Mouse (Mus musculus) cerebellum, adult 18-20 months (tissue): ENCODE measurements at regions not wholly inside any gene's neighbourhood (a gene's known extent, or its start where the extent isn't known, plus 50 kb on each side); places are given as distances from the start of the nearest gene placed in this dataset.

Experiments
- DNase-seq, 2 experiments: peaks; one replicate each; pipeline ENCODE4 v3.0.0; 2021

DNA sequence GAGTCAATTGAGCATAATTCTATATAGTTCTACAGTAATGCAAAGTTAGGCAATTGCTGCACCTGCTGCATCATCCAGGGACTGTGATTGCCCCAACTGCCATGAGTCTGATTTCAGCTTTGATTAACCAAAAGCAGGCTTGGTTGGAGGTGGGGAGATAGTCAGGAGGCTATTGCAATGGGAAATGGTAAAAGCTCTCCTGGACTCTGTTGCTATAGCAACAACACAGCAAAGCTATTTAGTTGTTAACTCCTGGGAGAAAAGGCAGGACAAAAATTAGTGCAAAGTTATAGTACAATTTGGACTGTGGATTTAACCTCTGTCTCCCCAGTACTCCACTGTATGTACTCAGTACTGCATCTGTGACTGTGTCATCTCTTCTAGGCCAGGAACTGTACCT lies 51.7 kb upstream of the Rasgrf1 start:
- no peak for DNase-seq

DNA sequence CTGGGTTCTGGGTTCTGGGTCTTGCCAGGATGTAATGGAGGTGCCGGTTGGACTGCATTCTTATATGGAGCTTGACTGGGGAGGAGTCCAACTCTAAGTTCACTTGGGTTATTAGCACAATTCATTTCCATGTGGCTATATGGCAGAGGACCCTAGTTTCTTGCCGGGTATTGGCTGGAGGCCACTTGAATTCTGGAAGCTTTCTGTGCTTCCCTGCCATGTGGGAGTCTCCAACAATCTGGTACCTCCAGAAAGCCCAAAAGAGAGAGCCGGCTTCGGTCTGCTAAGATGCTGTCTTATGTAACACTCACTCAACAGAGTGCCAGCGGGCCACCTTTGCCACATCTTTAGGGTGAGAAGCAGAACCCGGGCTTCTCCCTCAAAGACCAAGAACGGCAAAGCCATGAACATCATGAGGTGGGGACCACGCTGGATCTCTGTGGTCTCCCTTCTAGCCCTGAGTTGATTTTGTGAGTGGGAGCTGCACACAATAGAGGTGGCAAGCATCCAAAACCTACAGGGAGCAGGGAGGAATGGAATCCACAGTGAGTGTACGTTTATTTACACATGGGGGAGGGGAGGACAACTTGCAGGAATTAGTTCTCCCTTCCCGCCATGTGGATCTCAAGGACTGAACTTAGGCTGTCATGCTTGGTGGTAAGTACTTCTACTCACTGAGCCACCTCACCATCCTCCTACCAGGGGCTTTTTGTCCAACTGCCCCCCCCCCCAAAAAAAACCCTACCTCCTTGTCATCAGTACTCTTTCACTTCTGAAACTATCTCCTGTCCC lies 59.0 kb upstream of the Rasgrf1 start:
- DNase-seq = peak; percentile 85

DNA sequence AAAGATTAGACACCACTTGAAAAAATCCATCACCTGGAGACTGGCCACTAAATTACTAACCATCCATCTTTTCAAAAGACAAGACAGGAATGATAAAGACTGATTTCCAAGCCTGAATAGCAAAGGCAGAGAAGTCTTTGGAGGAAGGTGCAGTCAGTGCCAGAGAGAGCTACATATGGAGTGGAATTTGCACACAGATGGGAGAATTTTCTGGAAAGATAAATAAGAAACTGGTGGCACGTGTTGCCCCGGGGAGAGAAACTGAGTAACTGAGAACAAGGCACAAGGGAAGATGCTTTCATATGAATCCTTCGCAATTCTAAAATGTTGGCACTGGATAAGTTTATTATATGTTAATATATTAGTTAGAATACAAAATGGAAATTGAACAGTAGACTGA lies 59.8 kb upstream of the Rasgrf1 start:
- no peak for DNase-seq

DNA sequence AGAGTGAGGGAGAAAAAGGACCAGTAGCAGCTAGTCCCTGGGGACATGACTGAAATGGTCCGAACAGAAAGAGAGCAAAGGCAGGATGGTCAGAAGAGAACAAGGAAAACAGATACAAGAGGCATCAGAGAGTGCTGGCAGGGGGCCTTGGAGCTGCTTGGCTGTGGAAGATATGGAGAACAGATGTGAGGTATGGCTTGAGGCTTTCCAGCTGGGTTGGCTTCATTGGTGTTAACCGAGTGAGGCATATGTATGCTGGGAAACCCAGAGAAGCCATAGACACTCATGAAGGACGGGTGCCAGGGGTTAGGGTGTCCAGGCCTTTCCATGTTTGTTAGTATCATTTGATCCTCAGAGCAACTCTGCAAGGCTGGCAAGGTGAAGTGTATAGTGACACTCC lies 61.1 kb upstream of the Rasgrf1 start:
- no peak for DNase-seq

DNA sequence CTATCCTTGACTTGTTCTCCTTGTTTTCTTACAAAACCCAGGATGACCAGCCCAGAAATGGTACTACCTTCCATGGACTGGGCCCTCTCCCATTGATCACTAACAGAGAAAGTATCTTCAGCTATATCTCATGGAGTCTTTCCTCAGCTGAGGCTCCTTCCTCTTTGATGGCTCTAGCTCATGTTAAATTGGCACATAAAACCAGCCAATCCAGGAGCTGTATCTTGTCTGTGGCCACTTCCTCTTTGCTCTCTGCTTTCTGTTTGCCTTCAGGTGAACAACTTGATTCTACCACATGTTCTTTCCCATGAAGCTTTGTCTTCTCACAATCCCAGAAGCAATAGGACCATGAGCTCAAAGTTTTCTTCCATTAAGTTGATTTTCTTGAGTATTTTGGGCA lies 62.7 kb upstream of the Rasgrf1 start:
- no peak for DNase-seq

DNA sequence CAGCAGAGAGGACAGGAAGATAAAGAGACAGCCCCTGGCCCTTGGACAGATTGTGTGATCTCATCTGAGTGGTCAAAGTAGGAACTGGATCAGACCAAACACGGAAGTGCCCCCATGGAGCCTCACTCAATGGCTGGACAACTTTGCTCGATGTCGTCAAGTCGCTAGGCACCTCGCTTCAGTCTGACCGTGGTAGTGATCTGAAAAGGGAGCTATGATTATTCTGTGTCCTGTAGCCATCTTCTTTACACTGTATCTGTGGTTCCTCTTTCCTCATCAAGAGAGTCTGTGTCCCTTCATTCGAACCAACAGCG lies 67.0 kb upstream of the Rasgrf1 start:
- DNase-seq = no peak

DNA sequence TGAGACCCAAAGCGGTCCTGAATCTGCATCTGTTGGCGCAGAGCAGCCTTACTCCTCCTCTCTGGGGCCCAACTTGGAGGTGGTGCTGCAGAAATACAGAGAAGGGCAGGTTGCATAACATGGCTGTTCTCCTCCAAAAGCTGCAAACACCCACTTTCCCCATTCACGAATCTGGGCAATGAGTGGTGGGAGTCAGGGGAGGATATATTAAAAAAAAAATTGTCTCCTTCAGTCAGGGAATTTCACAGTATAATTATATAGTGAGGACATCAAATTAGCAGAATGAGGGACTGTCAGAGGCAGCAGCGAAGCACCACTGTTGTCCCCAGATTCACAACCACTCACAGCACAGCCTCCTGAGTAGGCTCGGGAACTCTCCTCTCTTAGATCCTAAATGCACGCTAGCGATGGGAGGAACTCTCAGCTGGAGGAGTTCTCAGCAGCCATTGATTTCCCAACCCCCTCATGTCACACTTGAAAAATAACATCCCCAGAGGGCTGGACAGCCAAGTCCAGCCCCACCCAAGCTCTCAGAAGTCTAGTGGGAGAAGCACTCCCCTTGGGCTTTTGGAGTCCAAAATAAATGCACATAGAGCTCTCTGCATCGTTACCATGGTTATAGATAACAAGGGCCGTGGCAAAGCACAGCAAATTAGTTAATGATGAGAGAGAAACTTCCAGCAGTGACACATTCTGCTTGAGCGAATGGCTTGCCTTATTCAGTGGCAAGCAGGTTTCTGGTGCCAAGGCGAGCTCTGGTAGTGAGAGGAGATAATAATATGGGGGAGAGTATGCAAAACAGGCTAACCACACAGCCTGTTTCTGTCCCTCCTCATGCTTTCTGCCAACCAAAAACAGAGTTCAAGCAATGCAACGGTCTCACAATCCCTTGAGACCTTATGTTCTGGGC lies 67.6 kb upstream of the Rasgrf1 start:
- DNase-seq = no peak

DNA sequence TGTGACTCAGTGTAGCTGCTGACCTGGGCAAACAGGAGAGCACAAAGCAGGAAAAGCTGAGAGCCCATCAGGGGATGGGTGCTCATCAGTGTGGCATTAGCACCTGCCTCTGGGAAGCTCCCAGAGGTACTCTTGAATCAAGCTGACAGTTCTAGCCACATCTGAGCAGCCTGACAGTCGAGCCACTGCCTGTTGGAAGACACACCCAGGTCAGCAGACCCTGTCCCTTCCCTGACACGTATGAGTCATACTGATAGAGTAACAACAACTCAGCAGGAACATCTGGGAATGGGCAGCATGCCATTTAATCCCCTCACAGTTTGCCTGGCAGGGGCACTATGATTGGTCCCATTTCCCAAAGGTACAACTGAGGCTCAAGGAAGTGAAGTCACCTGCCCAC lies 68.3 kb upstream of the Rasgrf1 start:
- DNase-seq = no peak

DNA sequence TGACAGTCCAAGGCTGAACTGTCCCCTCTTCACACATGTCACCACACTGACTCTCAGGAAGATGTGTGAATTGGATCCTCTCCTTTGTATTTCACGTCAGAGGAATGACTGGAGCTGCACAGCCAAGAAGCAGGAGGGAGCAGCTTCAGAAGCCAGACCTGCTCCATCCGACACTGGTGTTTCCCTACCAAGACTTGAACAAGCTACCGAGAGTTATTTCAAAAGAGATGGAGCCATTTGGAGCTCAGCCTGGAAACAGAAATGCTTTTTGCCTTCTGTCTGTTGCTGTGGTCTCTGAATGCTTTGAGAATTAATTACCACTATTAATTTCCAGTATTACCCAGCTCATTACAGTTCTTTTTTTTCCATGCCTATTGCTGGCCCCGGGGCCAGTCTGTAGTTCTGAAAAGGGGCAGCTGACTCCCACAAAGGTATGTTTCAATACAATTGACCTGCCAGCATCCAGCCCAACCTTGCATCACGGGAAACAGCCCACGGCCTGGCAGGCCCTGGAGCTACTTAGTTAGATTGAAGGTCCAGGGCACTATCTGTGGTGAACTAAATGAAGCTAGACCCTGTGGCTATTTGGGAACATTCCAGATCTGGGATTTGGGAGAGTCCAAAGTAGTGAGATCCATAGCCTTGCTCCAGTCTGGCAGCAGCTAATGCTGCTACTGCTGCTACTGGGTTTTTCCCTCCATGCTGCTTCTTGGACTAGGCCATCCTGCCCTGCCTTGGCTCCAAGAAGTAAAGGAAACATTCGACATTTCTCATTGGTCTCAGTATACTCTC lies 73.1 kb upstream of the Rasgrf1 start:
- no peak for DNase-seq

DNA sequence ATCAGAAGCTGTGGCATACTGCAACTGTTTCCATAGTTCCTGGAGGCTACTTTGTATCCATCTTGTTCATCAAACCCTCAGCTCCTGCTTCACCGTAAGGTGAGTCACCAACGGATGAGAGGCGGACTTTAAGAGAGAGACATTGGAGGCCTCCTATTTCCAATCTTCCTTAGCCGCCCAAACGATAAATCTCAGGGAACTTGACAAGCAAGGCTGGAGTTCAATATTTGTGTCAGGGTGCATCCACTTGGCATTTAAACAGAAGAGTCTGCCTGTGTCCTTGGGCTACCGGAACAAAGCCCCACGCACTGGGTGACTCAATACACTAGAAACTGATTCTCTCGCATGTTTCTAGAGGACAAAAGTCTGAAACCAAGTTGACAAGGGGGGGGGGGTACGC lies 76.1 kb upstream of the Rasgrf1 start:
- no peak for DNase-seq

DNA sequence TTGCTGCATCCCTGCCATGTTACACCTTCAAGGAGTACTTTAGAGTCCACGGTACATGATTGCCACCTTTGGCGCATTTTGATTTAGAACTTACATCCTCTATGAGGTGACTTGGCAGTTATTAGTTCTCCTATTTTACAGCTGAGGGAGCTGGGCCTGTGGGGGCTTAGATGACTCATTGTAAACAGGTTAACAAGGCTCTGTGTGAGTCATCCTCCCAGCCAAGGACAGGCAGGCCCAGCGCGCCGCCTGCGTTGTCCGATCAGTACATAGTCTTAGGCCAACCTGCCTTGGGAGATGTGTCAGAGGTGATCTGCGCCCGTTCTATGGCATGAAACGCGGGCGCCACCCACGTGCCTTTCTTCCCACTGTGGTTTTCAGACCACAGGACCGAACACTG lies 77.9 kb upstream of the Rasgrf1 start:
- no peak for DNase-seq

DNA sequence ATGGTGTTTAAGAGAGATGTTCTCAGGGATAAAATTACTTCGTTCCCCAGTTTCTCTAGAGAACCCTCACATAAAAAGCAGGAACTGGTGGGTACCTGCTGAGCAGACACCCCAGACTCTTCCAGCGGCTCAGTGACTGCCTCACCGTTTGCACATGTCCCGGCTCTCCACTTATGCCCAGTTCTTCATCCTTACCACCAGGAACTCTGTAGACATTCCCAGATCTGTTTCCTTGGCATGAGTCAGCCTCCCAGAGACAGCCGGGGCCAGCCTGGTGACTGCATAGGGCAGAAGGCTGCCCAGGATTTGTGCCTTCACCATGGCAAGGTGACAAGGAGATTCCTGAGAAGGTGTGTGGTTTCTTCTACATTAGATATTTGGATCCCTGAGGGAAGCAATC lies 81.6 kb upstream of the Rasgrf1 start:
- DNase-seq = no peak

DNA sequence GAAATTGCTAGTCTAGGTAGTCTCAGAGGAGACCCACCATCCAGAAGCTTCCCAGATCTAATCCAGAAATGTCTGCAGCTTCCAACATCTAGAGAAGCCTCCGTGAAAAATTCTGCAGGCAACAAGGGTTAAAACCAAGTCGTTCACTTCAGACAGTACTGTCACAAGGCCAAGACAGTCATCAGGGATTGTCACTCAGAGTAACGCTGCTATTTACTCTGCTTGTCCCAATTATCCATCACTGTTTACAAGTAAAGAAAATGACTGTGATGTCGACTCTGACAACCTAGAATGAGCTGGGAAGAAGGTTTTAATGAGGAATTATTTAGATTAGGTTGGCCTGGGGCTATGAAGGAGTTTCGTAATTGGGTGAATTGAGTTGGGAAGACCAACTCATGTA lies 82.1 kb upstream of the Rasgrf1 start:
- DNase-seq = no peak

DNA sequence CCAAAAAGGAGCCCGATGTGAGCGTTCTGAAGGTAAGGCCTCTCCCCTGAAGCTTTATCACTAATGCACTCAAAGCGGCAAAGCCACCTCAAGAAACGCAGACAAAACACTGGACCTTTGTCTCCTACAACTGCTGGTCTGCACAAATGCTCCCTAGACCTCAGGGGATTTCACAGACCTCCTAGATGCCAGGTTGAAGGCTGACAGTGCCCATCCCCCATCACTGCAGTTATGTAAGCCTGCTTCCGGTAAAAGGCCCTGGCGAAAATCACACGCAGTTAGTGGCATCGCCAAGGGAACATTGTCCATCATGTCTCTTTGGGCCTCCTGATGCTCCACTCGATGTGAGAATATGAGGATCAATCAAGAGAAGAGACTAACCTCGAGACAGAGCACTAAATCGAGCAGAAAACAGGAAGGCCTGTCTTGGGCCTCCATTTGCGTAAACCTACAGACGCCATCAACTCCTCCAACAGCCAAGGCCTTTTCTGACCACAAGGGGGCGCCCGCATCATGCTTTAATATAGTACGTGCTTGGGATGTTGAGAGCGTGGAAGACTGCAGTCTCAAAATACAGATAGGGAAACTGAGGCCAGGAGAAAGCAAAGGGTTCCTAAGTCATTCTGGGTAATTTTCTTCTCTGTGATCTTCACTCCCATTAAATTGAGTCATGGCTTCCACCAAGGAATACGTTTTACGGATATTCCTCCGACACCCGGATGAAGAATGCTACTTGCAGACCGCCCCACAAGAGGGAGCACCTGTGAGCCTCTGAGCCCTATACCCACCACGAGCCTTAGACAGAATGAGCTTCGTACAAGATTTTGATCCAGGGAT lies 82.8 kb upstream of the Rasgrf1 start:
- peak; percentile 85 to 93 for DNase-seq

DNA sequence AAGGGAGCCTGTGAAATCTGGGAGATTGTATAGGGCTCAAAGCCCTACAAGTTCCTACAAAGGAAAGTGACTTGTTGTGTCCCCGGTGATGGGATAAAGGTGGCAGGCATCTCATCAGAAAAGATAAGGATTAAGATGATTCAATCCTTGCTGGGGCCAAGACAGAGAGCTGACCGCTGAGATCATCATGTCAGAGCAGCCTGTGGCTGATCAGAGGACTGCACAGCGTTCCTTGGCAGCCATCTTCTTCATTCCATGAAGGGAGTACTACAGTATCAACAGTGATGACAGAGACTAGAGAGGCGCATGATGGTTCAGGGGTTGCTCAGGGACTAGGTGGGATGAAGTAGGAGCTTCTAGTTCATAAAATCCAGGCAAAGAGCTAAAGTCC lies 83.6 kb upstream of the Ankrd34c start:
- no peak for DNase-seq

DNA sequence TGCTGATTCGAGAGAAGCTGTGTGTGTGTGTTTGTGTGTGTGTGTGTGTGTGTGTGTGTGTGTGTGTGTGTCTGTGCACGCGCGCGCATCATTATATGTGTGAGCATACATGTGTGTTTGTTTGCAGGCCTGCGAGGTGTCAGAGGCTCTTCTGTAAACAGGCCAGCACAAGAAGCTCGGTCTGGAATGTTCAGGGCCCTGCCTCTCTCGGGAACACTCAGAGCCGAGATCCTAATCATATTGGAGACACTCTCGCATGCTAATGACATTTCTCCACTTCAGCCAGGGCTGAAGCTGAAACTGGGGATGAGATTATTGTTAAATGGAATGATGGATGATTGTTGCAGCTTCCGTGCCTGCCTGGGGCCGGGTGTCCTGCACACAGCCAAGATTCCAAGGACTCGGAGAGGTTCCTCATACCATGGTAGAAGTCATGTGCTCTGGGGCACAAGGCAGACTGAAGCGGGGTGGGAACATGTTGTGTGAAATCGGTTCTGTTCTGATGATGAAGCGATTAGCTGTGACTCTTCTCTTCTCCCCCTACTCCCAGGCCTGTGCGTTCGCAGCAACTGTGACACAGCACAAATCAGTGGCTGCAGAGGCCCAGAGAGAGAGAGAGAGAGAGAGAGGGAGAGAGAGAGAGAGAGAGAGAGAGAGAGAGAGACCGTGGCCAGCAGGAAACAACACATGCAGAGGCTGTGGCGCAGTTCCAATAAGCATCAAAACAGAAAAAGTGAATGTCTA lies 83.0 kb upstream of the Ankrd34c start:
- no peak for DNase-seq

DNA sequence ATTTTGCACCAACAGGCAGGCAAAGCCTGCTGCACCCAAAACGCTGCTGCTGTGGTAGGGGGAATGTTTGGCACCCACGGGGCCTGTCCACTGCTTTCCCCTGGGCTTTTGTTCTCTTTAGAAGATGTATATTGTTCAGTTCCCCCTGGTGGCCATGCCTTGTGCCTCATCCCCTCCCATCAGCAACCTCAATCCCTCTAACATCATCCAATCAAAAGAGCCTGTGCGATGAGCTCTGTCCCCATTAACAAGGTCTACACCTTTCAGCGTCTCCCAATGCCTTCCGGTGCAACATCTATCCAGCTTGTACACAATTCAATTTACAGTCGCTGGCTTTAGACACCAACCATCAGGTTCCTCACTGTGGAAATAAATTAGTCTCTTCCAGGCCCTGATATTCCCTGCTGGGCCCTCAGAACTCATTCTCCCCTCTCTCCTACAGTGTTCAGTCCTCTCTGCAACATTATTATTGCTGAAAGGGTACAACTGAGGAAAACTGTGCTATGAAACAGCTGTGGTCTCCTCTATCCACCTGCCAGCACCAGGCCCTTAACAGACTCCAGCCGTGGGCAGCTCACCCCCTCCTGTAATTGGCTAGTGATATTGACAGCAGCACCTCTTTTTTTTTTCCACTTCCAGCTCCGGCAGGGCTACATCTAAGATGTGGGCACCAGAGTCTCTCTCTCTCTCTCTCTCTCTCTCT lies 75.5 kb upstream of the Ankrd34c start:
- DNase-seq = no peak

DNA sequence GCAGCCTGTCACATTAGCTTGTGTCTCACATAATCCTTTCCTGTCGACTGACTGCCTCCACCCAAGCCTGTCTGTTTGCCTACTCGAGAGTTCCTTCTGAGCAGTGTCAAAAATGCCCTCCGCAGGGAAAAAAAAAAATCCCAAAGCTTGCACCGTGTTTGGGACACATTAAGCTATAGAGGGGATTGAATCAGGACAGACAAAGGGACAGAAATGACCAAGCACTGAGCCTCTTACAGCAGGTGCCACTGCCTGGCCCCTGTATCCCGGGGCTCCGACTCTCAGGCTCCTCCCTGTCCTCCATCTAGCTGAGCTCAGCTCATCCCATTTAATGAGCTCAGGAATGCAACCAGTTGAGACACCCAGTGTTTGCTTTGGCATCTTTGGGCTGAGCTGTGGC lies 69.1 kb upstream of the Ankrd34c start:
- DNase-seq = no peak

DNA sequence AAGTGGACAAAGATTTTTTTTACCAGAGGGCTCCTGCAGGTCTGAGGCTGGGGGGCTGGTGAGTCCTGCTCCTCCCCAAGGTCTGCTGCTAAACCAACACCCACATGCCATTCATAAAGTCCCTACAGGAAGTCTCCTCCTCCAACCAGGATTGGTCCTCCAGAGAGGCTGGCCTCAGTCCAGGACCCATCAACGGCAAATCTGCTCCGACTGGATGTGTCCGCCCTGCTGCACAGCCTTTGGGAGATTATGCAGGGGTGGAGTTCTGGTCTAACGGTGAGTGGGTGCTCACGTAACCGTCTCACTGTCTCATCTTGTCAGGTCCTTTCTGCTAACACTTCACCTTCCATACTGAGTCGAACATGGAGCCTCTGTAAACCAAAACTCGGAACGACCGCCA lies 64.4 kb upstream of the Ankrd34c start:
- no peak for DNase-seq

DNA sequence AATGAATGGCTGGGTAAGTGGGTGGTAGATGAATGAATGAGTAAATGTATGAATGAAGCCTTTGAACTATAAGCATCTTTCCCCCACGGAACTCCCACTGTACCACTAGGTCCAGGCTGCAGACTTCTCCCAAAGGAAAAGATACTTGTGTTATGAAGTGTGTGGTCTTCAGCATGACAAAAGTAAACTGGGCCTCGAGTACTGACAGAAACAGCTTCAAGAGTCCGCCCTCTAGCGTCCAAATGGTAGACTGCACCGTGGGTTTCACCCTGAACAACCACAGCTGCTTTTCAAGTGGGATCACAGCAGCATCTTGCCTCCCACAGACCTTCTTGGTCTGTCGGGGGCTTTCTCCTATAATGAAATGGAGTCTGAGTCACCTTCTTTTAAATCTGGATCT lies 54.7 kb upstream of the Ankrd34c start:
- DNase-seq = peak; percentile 55 to 60

DNA sequence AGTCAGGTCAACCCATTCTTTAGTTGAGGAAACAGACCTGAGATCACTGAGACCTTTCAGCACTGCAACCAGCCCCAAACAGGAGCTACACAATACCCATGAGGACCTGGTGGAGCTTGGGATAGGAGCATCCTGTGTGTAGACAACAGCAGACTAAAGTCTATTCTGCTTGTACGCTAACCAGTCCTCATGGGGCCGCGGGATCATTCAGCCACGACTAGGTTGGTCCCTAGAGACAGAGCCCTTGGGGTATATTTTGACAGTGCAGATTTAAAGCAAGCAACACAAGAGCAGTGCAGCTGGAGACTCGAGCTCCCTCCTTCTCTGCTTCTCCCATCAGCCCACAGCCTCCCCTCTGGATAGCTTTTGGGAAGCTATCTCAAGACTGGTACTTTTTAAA lies 51.7 kb upstream of the Ankrd34c start:
- DNase-seq = no peak
